Comparison of ENCODE assay signal across 29 mouse cellular contexts in the genomic region with DNA sequence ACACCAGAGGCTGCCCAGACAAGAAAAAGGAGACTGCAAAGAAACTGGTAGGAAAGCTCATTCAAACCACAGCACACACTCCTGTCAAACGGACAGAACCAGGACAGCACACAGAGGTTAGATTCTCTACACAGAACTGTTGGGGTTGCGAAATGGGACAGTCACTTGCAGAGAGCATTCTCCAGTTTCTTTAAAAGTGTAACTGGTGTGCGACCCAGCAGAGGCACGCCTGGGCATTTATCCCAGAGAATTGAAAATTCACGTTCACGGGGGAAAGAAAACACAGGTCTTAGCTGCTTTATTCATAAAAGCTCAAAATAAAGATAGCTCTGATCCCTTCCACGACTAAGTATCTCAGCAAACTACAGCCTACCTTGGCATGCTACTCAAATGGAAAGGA. TPM values are rescaled to one million over a fixed set of nuclear protein-coding genes. Genes with fewer than 3 reads are reported as not detected.
A peak's percentile ranks its signal among the peaks of the same experiment; 100 is the strongest.
DNase-seq lines count a peak whose midpoint lies in the region; ATAC-seq lines count a peak whose summit lies in the region.
"Had no signal": no experiment of that assay in that cellular context is flagged by ENCODE, and none has a peak within 500 bp of the region (broad histone marks: within the 10 kb centered on the region; RNA-seq: fewer than 3 reads in every experiment).

No protein-coding gene starts in this region.

- WGBS in midbrain, embryonic 11.5 days: 85% methylated on average over 7 of the region's 7 CpGs
- 83% methylated on average over 7 of the region's 7 CpGs for WGBS in midbrain, embryonic 16.5 days
- 68% methylated on average over 7 of the region's 7 CpGs for WGBS in embryonic facial prominence, embryonic 12.5 days
- WGBS in limb, embryonic 10.5 days: 87% methylated on average over 7 of the region's 7 CpGs
- WGBS in kidney, embryonic 14.5 days: 86% methylated on average over 7 of the region's 7 CpGs

- H3K9me3 ChIP-seq in midbrain, embryonic 11.5 days (ENCODE audit: control insufficient read depth, low read length): peaks cover 4% of the 10 kb centered on the region; the same call in 1 of the 2 replicates
- H3K9me3 ChIP-seq in midbrain, embryonic 16.5 days (replicated peaks; ENCODE audit: control insufficient read depth, low read length, poor library complexity, severe bottlenecking): 0 out of 2 replicates have a peak, but pooled peaks cover 3% of the 10 kb centered on the region
- H3K9me3 ChIP-seq in embryonic facial prominence, embryonic 12.5 days: no peaks in the 10 kb centered on the region
- H3K9me3 ChIP-seq in limb, embryonic 10.5 days (replicated peaks): no peaks in the 10 kb centered on the region
- H3K9me3 ChIP-seq in kidney, embryonic 14.5 days (ENCODE audit: control insufficient read depth, low read length): no peaks in the 10 kb centered on the region
- H3K9me3 ChIP-seq: neural tube, embryonic 12.5 days had no signal

- H3K27ac ChIP-seq in midbrain, embryonic 11.5 days (ENCODE audit: low read depth, low read length): no peak overlapping the region
- no peak overlapping the region for H3K27ac ChIP-seq in midbrain, embryonic 16.5 days (ENCODE audit: low read length)
- H3K27ac ChIP-seq in embryonic facial prominence, embryonic 12.5 days: peak overlapping the region; percentile 97
- H3K27ac ChIP-seq in limb, embryonic 10.5 days: peak overlapping the region; percentile 92
- H3K27ac ChIP-seq in kidney, embryonic 14.5 days (ENCODE audit: low read depth, low read length): no peak overlapping the region
- H3K27ac ChIP-seq: forebrain, embryonic 13.5 days; heart, adult 2 months; hindbrain, embryonic 14.5 days; kidney, embryonic 15.5 days; macrophage; midbrain, embryonic 10.5 days; neural tube, embryonic 12.5 days; stomach, postnatal 0 days had no signal

- peak; percentile 75 for DNase-seq in midbrain, embryonic 11.5 days (ENCODE audit: low spot score, missing footprints)
- no peak for DNase-seq in limb, embryonic 10.5 days (ENCODE audit: low spot score)
- DNase-seq in lung, postnatal 36 days: no peak
- no peak for DNase-seq in cerebellum, adult 11-12 months
- DNase-seq: adrenal gland, postnatal 10 days; B cell, adult 2 months; cerebellum, adult 9-10 months; cerebellum, postnatal 36 days; gastrocnemius, postnatal 25 days; heart, adult 2 months; kidney, adult 11 months; kidney, postnatal 25 days; liver, postnatal 0 days; right cerebral cortex, postnatal 4 days; thymus, adult 18-20 months; thymus, postnatal 25 days had no signal

- no peak for ATAC-seq in midbrain, embryonic 11.5 days (ENCODE audit: low FRiP score)
- no peak for ATAC-seq in midbrain, embryonic 16.5 days
- ATAC-seq in embryonic facial prominence, embryonic 12.5 days (ENCODE audit: insufficient number of reproducible peaks, insufficient read depth, low FRiP score, low TSS enrichment): no peak
- ATAC-seq in kidney, embryonic 14.5 days (ENCODE audit: low FRiP score, low TSS enrichment): no peak
- ATAC-seq: forebrain, embryonic 13.5 days; liver, postnatal 0 days had no signal

- H3K9ac ChIP-seq in midbrain, embryonic 11.5 days (ENCODE audit: low read length): no peak overlapping the region
- no peak overlapping the region for H3K9ac ChIP-seq in midbrain, embryonic 16.5 days (ENCODE audit: low read depth, low read length)
- H3K9ac ChIP-seq in embryonic facial prominence, embryonic 12.5 days: no peak overlapping the region
- no peak overlapping the region for H3K9ac ChIP-seq in kidney, embryonic 14.5 days (ENCODE audit: low read depth, low read length)
- H3K9ac ChIP-seq: forebrain, embryonic 13.5 days; heart, embryonic 12.5 days; hindbrain, embryonic 14.5 days; kidney, embryonic 15.5 days; liver, postnatal 0 days; neural tube, embryonic 12.5 days had no signal

- H3K36me3 ChIP-seq in midbrain, embryonic 11.5 days (ENCODE audit: control insufficient read depth, insufficient read depth, low read length): no peaks in the 10 kb centered on the region
- no peaks in the 10 kb centered on the region for H3K36me3 ChIP-seq in midbrain, embryonic 16.5 days (ENCODE audit: control insufficient read depth, insufficient read depth, low read length)
- no peaks in the 10 kb centered on the region for H3K36me3 ChIP-seq in embryonic facial prominence, embryonic 12.5 days
- no peaks in the 10 kb centered on the region for H3K36me3 ChIP-seq in limb, embryonic 10.5 days
- H3K36me3 ChIP-seq in kidney, embryonic 14.5 days (ENCODE audit: control insufficient read depth, insufficient read depth, low read length): no peaks in the 10 kb centered on the region
- H3K36me3 ChIP-seq: heart, embryonic 12.5 days; kidney, embryonic 15.5 days; midbrain, embryonic 10.5 days; neural tube, embryonic 12.5 days had no signal

- H3K4me2 ChIP-seq in midbrain, embryonic 11.5 days: no peak overlapping the region
- H3K4me2 ChIP-seq in midbrain, embryonic 16.5 days (ENCODE audit: low read length): no peak overlapping the region
- no peak overlapping the region for H3K4me2 ChIP-seq in embryonic facial prominence, embryonic 12.5 days (replicated peaks)
- H3K4me2 ChIP-seq in kidney, embryonic 14.5 days (replicated peaks; ENCODE audit: low read depth, low read length): no peak overlapping the region
- H3K4me2 ChIP-seq: forebrain, embryonic 13.5 days; heart, embryonic 12.5 days; hindbrain, embryonic 14.5 days; kidney, embryonic 15.5 days; neural tube, embryonic 12.5 days had no signal

- H3K27me3 ChIP-seq in midbrain, embryonic 11.5 days (ENCODE audit: control insufficient read depth, insufficient read depth, low read length): no peaks in the 10 kb centered on the region
- no peaks in the 10 kb centered on the region for H3K27me3 ChIP-seq in midbrain, embryonic 16.5 days (ENCODE audit: control insufficient read depth, insufficient read depth, low read depth, low read length)
- no peaks in the 10 kb centered on the region for H3K27me3 ChIP-seq in embryonic facial prominence, embryonic 12.5 days
- H3K27me3 ChIP-seq in limb, embryonic 10.5 days (ENCODE audit: low read depth, poor library complexity, severe bottlenecking): no peaks in the 10 kb centered on the region
- no peaks in the 10 kb centered on the region for H3K27me3 ChIP-seq in kidney, embryonic 14.5 days (ENCODE audit: control insufficient read depth, insufficient read depth, low read length)
- H3K27me3 ChIP-seq: forebrain, embryonic 13.5 days; heart, embryonic 12.5 days; kidney, embryonic 15.5 days; neural tube, embryonic 12.5 days had no signal

- H3K4me3 ChIP-seq in midbrain, embryonic 11.5 days (ENCODE audit: low read depth, low read length): no peak overlapping the region
- H3K4me3 ChIP-seq in midbrain, embryonic 16.5 days (ENCODE audit: low read depth, low read length): no peak overlapping the region
- H3K4me3 ChIP-seq in embryonic facial prominence, embryonic 12.5 days: no peak overlapping the region
- H3K4me3 ChIP-seq in limb, embryonic 10.5 days: no peak overlapping the region
- no peak overlapping the region for H3K4me3 ChIP-seq in kidney, embryonic 14.5 days (ENCODE audit: low read length)
- H3K4me3 ChIP-seq: forebrain, embryonic 13.5 days; heart, adult 2 months; heart, embryonic 12.5 days; kidney, embryonic 15.5 days; midbrain, embryonic 10.5 days; myocyte; neural tube, embryonic 12.5 days had no signal

- no peaks in the 10 kb centered on the region for H3K4me1 ChIP-seq in midbrain, embryonic 11.5 days (ENCODE audit: control insufficient read depth, insufficient read depth, low read length)
- H3K4me1 ChIP-seq in midbrain, embryonic 16.5 days (ENCODE audit: control insufficient read depth, insufficient read depth, low read length): no peaks in the 10 kb centered on the region
- H3K4me1 ChIP-seq in embryonic facial prominence, embryonic 12.5 days: peaks cover 37% of the 10 kb centered on the region
- H3K4me1 ChIP-seq in limb, embryonic 10.5 days: peaks cover 39% of the 10 kb centered on the region
- peaks cover 3% of the 10 kb centered on the region; the same call in 1 of the 2 replicates for H3K4me1 ChIP-seq in kidney, embryonic 14.5 days (ENCODE audit: control insufficient read depth, insufficient read depth, low read length)
- H3K4me1 ChIP-seq: forebrain, embryonic 13.5 days; heart, embryonic 12.5 days; neural tube, embryonic 12.5 days had no signal

RNA-seq across cellular contexts. Expression of a gene that starts 18.3 kb away (rescaled TPM):
- polyA plus RNA-seq in midbrain, embryonic 11.5 days (2014; fragmentation: Nextera tagmentation; extraction: Ambion mirVana): 10.8 and 13.3 TPM in 2 replicates
- polyA plus RNA-seq in midbrain, embryonic 16.5 days (2015; fragmentation: Nextera tagmentation; extraction: Ambion mirVana): 5.5 and 5.7 TPM in 2 replicates
- polyA plus RNA-seq in embryonic facial prominence, embryonic 12.5 days (2016; fragmentation: Nextera tagmentation; extraction: Ambion mirVana): 20.8 and 24.7 TPM in 2 replicates
- 2.1 and 9.2 TPM in 2 replicates for polyA plus RNA-seq in limb, embryonic 10.5 days (2016; fragmentation: Nextera tagmentation; extraction: Ambion mirVana)
- polyA plus RNA-seq in kidney, embryonic 14.5 days (2014; fragmentation: Nextera tagmentation; extraction: Ambion mirVana): 5.0 and 5.8 TPM in 2 replicates
- polyA plus RNA-seq: liver, adult 2 months; macrophage had no signal

Comparison
In these comparisons a context has a peak if more than half of its experiments do, and no peak if none do; other contexts are left out.
1. H3K27ac ChIP-seq: peak in embryonic facial prominence, embryonic 12.5 days (single experiment) and limb, embryonic 10.5 days (single experiment); none in midbrain, embryonic 11.5 days (single experiment), midbrain, embryonic 16.5 days (single experiment) and kidney, embryonic 14.5 days (single experiment).